Mouse (Mus musculus): ENCODE data around the gene Myom3. TPM values are rescaled to one million over a fixed set of nuclear protein-coding genes. Genes with fewer than 3 reads are reported as not detected.

Myom3 gene
- total RNA-seq, 2 experiments from 2014 or later: 0.61 to 1.1 TPM

DNA sequence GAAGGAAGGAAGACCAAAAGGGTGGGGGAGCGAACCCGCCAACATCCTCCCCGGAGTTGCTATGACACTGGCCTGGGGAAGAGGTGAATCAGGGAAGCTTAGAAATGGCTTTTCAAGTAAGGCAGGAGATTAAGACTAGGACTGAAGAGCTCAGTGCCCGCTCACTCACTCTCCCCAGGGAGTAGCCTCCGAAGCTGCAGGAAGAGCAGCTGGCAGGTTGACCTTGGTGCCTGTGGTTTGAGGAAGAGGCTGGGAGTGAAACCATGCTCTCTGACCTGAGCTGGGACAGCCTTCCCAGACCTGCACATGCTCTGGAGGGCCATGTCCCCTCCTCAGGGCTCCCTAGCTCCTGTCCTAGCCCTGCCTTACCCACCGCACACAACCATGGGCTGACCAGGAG, 690 bp upstream of the Myom3 start:
- intact Hi-C loops (cut with DNase I): no loop called here
- DNase-seq: no peak

GRCm38 (mm10) chr4:135761048-135761447, 1.5 kb downstream of the Myom3 start:
- intact Hi-C loops (cut with DNase I): no loop called here
- no peak for DNase-seq

DNA sequence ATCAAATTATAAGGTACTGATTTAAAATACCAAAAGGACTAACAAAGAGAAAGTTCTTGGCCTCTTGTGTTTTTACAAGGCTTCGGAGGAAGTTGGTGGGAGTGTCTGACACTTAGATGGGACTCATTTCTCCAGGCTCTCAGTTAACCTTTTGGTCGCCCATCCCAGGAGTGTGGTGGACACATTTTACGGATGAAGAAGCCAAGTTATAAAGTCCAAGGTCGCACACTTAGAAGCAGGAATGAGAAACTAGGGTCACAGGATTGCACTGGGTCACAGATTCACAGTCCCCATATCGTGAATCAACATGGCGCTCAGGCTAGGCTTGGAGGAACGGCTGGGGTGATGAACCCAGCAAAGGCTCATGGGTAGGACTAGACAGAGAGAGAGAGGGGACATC, 2.1 kb downstream of the Myom3 start:
- intact Hi-C loops (cut with DNase I): no loop called here

DNA sequence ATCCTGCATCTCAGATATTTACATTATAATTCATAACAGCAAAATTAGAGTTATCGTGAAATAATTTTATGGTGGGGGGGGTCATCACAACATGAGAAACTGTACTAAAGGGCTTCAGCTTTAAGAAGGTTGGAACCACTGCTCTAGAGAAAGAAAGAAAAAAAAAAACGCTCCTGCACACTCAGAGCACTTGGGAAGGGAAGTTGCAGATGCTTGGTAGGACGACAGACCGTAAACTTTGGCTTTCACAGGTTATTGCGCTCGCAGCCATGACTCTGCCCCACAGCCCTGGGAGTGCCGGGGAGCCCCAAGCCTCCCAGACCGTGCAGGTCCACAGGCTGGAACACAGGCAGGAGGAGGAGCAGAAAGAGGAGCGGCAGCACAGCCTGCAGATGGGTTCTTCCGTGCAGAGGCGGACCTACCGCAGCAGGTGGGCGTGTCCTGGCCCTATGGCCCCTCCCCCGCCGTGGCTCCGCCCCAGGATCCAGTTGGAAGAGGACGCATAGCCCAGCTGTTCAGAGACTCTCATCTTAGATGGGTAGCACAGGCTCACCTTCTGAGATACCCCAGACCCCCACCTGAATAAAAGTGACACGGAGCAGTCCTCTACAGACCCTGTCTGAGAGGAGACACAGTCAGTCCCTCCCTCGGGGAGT, 2.9 kb downstream of the Myom3 start:
- intact Hi-C loops (cut with DNase I): no loop called here

More for the DNA sequence above, 2.1 kb downstream of the Myom3 start:
- no peak for DNase-seq

GRCm38 (mm10) chr4:135764700-135765099, 5.2 kb downstream of the Myom3 start:
- DNase-seq: no peak
- intact Hi-C loops (cut with DNase I): loop anchor here (5.0 kb wide), 2 partner anchors 52 to 82 kb away; no protein-coding TSS in a partner anchor

More for the DNA sequence above, 2.9 kb downstream of the Myom3 start:
- peak; percentile 27 to 64 for DNase-seq

GRCm38 (mm10) chr4:135765707-135766106, 6.2 kb downstream of the Myom3 start:
- DNase-seq: no peak
- intact Hi-C loops (cut with DNase I): loop anchor here (5.0 kb wide), 2 partner anchors 53 to 83 kb away; no protein-coding TSS in a partner anchor

DNA sequence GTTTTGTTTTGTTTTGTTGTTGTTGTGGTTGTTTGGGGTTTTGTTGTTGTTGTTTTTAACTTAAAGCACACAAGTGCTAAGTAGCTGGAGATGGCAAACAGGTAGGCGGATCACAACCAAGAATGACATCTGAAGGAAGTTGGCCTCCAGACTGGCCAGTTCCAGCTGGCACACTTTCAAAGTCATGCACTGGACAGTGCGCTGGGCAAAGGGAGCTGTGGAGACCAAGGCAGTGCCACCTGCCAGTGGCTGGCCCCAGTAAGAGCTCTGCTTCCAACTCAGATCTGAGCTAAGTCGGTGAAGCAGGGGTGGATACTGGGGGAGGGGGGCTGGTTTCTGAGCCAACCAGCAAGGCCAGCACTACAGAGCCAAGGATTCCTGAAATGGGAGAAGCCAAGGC, 7.5 kb downstream of the Myom3 start:
- intact Hi-C loops (cut with DNase I): loop anchor here (5.0 kb wide), 2 partner anchors 55 to 85 kb away; no protein-coding TSS in a partner anchor
- peak; percentile 19 to 46 for DNase-seq

DNA sequence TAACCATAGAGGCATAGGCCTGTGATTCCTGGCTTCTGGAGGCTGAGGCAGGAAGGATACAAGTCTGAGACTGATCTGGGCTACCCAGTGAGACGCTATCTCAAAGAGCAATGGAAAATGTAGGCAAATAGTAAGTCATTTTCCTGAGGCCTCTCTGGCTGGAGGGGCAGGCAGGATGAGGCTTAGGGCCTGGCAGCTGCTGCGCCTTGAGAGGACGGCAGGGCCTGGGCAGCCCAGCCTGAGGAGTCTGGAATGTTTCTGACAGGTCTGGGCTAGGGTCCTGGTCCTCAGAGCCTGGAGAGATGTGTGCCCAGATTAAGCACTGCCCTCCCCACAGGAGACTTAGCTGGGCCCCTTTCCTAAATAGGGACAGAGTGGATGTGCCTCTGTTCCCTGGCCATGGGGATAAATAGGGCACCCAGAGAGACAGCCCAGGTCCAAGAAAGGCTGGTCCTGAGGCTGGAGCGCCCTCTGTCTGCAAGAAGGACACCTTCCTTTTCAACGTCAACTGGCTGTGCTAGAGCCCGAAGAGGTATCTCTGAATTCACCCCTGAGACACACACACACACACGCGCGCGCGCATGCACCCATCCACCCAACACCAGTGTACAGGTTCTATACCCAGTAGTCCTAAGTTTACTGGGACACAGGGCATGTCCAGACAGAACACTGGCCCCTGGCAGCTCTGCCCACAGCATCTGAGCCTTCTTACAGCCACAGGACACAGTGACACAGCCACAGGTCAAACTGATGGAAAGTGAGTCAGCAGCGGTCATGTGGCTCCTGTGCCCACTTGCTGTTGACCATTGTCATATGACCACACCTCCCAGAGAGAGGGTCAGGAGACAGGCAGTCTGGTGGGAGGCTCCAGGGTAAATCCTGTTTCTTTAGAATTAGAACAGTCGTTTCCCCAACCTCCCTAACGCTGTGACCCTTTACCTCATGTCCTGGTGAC, 9.3 kb downstream of the Myom3 start:
- intact Hi-C loops (cut with DNase I): loop anchor here (5.0 kb wide), 2 partner anchors 57 to 87 kb away; no protein-coding TSS in a partner anchor
- DNase-seq: peak; percentile 32 to 57

GRCm38 (mm10) chr4:135770611-135771305, 11.2 kb downstream of the Myom3 start:
- no peak for DNase-seq
- intact Hi-C loops (cut with DNase I): no loop called here

GRCm38 (mm10) chr4:135771592-135771991, 12.1 kb downstream of the Myom3 start:
- DNase-seq: no peak
- intact Hi-C loops (cut with DNase I): no loop called here

DNA sequence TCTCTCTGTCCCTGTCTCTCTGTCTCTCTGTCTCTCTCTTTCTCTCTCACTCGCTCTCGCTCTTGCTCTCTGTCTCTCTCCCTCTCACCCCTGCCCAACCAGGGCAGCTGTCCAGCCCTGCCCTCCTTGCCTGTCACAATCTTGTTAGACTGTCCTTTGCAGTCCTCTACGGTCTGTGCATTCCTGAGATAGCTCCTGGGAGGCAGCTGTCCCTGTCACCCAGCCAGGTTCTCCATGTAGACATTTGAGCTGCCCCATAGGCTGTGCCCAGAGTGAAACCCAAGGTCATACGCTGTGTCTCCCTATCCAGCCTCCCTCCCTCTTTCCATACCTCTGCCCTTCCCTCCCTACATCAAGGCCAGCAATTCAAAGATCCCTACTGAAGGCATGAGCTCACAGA, 13.2 kb downstream of the Myom3 start:
- DNase-seq: peak; percentile 58 to 71
- intact Hi-C loops (cut with DNase I): no loop called here

- DNase-seq: no peak
- intact Hi-C loops (cut with DNase I): no loop called here
Observed at GRCm38 (mm10) chr4:135774496-135774895, 15.0 kb downstream of the Myom3 start.

GRCm38 (mm10) chr4:135776850-135777249, 17.3 kb downstream of the Myom3 start:
- DNase-seq: no peak

DNA sequence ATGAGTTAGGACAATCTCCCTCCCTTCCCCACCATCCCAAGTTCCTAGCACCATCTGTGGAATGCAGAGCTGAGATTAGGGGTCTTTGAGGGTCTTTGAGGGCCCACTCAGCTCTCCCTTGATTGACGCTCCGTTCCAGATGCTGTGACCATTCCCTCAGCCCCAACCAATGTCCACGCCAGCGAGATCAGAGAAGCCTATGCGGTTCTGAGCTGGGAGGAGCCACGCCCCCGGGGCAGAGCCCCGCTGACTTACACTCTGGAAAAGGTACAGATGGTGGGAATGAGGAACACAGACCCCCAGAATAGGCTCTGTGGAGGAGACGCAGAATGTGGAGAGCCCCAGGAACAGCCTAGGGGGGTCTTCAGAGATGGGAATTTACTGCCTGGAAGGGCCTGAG, 20.1 kb downstream of the Myom3 start:
- intact Hi-C loops (cut with DNase I): no loop called here
- DNase-seq: no peak

More at GRCm38 (mm10) chr4:135776850-135777249, 17.3 kb downstream of the Myom3 start:
- intact Hi-C loops (cut with DNase I): no loop called here

GRCm38 (mm10) chr4:135780255-135780654, 20.7 kb downstream of the Myom3 start:
- intact Hi-C loops (cut with DNase I): no loop called here
- DNase-seq: peak in 1 of 2 experiments; percentile 52

DNA sequence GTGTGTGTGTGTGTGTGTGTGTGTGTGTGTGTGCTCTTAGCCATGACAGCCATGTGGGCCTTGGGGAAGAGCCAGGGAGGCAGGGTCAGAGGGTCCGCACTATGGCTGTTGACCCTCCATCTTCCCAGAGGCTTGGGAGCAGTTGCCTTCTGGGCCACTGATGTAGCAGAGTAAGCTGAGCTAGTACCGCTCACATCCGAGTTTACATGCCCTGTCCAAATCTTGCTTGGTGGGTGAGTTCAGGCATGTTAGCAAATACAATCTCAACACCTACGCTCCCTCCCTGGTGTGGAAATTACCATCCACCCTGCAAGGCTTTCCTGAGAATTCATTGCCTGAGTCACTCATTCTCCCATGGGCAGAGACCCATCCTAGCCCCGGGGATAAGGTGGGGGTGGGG, 21.8 kb downstream of the Myom3 start:
- intact Hi-C loops (cut with DNase I): no loop called here
- no peak for DNase-seq

DNA sequence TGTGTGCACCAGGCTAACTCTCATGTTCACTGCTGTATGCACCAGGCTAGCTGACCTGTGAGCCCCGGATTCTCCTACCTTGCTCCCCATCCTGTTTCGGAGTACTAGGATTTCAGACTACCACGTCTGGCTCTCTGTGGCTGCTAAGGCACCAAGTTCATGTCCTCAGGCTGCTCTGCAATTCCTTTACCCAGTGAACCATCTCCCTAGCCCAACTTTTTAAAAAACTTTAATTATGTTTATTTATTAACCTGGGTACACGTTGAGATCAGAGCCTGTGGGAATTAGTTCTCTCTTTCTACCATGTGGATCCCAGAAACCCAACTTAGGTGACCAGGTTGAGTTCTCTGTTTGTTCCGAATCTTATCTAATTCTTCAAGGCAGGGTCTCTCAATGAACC, 27.1 kb downstream of the Myom3 start:
- intact Hi-C loops (cut with DNase I): no loop called here
- DNase-seq: no peak

GRCm38 (mm10) chr4:135787271-135787670, 27.8 kb downstream of the Myom3 start:
- DNase-seq: no peak
- intact Hi-C loops (cut with DNase I): no loop called here

GRCm38 (mm10) chr4:135789135-135789534, 29.6 kb downstream of the Myom3 start:
- intact Hi-C loops (cut with DNase I): no loop called here
- no peak for DNase-seq

- DNase-seq: no peak
- intact Hi-C loops (cut with DNase I): no loop called here
Observed at GRCm38 (mm10) chr4:135792821-135793220, 33.3 kb downstream of the Myom3 start.

DNA sequence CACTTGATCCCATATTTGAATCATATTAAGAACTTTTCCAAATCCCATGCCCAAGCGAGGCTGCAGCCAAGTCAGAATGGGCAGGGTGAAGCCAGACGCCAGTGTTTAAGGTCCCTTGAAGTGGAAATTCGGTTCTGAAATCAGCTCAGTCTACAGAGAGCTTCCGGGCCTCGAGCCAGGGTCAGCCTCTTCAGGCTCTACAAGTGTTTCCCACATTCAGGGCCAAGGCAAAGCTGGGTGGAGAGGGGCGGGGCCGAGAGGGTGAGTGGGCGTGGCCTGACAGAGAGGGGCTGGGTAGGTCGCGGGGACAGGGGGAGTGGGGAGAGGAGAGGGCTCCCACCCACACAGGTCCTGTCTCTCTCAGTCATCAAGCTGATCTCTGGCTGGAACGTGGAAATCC, 38.4 kb downstream of the Myom3 start:
- intact Hi-C loops (cut with DNase I): no loop called here
- DNase-seq: peak; percentile 57 to 72
